Mouse (Mus musculus): ENCODE measurements around the gene Wipf1. TPM values are rescaled to one million over a fixed set of nuclear protein-coding genes. Genes with fewer than 3 reads are reported as not detected.

Gene Wipf1
- polyA plus RNA-seq, 1 experiment from 2014 or later = 10.1 TPM

DNA sequence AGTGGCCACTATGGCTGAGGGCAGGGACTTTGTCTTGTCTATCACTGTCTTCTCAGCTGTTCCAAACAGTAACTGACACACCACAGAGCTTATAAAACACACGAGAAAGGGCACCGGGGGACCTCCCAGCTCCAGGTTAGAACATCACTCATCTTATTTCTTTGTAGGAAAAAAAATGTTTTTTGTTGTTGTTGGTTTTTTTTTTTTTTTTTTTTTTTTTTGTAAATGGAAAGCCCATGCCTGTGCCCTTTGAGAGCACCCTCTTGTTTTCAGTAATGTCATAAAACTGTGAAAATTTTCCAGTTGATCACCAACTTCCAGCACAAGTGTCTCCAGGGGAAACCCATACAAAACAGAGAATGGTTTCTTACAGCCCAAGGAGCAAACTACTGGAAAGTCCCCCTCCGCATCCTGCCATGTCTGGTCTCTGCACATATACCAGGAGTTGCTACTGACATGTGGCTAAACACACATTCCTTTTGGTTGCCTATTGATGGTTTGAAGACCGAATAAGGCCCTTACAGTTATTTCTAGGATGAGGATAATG, 69.9 kb downstream of the Wipf1 start:
- Histone ChIP-seq H3K4me2 (replicated peaks) (no peak overlapping the region), H3K4me1 (replicated peaks) (0 out of 2 replicates have a peak, but pooled peaks cover 2% of the 10 kb centered on the region), H3K9ac (no peak overlapping the region), H3K36me3 (no peaks in the 10 kb centered on the region), H3K9me3 (no peaks in the 10 kb centered on the region), H3K27ac (no peak overlapping the region), H3K4me3 (replicated peaks) (no peak overlapping the region), H3K27me3 (replicated peaks) (no peaks in the 10 kb centered on the region)
- 77% methylated on average over 4 of the region's 4 CpGs for WGBS
- no peak for ATAC-seq

DNA sequence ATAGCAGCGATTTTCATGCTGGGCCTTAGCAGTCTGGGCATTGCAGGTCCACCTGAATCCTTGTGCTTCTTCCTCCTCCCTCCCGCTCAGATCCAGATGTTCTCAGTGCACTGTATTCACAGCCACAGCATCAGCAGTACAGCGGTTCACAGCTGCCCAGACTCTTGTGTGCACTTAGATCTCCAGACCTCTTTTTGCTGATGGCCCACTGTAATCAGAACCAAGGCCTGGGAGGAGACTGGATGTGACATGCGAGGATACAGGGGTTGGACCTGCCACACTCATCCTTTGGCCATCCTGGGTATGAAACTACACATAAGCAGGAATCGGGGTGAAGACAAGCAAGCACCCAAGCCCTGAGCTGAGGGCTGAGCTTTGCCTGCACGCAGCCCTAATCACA, 72.6 kb downstream of the Wipf1 start:
- H3K4me1 ChIP-seq (replicated peaks) = no peaks in the 10 kb centered on the region
- H3K9ac ChIP-seq = no peak overlapping the region
- H3K36me3 ChIP-seq = no peaks in the 10 kb centered on the region
- 92% methylated on average over 6 of the region's 6 CpGs for WGBS
- no peak overlapping the region for H3K27ac ChIP-seq
- H3K4me3 ChIP-seq (replicated peaks) = no peak overlapping the region
- no peak for ATAC-seq
- no peaks in the 10 kb centered on the region for H3K9me3 ChIP-seq
- no peak overlapping the region for H3K4me2 ChIP-seq (replicated peaks)
- H3K27me3 ChIP-seq (replicated peaks) = no peaks in the 10 kb centered on the region

DNA sequence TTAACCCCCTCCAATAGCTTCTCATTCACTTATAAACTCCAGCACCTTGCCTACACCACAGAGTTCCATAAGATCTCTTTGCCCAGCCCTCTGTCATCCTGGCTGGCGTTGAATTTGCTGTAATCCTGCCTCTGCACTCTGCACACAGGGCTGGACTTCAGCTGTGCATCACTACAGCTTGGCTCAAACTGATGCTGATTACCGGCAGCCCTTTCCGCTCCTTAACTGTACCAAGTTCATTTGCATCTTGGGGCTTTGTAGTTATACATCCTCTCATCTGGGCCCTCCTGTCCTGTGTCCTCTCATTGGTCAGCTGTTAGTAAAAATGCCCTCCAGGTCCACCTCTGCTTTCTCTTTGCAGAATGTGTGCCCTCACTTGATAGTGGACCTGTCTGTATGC, 73.4 kb downstream of the Wipf1 start:
- no peaks in the 10 kb centered on the region for H3K27me3 ChIP-seq (replicated peaks)
- H3K9me3 ChIP-seq = no peaks in the 10 kb centered on the region
- no peak overlapping the region for H3K4me2 ChIP-seq (replicated peaks)
- ATAC-seq = no peak
- H3K4me3 ChIP-seq (replicated peaks) = no peak overlapping the region
- H3K36me3 ChIP-seq = no peaks in the 10 kb centered on the region
- H3K27ac ChIP-seq = no peak overlapping the region
- H3K4me1 ChIP-seq (replicated peaks) = no peaks in the 10 kb centered on the region
- H3K9ac ChIP-seq = no peak overlapping the region
- 90% methylated on average over 3 of the region's 3 CpGs for WGBS

DNA sequence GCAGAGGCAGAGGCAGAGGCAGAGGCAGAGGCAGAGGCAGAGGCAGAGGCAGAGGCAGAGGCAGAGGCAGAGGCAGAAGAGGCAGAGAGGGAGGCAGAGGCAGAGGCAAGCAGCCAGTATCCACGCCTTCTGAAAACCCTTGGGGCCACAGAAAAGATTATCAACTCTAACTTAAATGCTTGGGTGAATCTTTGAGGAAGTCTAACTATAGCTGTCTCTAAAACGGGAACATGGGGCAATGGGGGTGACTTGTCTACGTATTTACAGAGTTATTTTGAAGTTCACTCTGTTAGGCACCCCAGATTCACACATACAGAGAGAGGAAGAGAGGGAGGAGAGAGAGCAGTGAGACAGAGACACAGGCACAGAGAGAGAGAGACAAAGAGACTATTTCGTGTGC, 74.0 kb downstream of the Wipf1 start:
- WGBS = 83% methylated on average over 4 of the region's 4 CpGs
- Histone ChIP-seq H3K9ac (no peak overlapping the region), H3K27ac (no peak overlapping the region), H3K4me2 (replicated peaks) (no peak overlapping the region), H3K4me1 (replicated peaks) (peaks cover under 1% of the 10 kb centered on the region; the same call in 1 of the 2 replicates), H3K4me3 (replicated peaks) (no peak overlapping the region), H3K36me3 (no peaks in the 10 kb centered on the region), H3K27me3 (replicated peaks) (no peaks in the 10 kb centered on the region), H3K9me3 (no peaks in the 10 kb centered on the region)
- no peak for ATAC-seq

DNA sequence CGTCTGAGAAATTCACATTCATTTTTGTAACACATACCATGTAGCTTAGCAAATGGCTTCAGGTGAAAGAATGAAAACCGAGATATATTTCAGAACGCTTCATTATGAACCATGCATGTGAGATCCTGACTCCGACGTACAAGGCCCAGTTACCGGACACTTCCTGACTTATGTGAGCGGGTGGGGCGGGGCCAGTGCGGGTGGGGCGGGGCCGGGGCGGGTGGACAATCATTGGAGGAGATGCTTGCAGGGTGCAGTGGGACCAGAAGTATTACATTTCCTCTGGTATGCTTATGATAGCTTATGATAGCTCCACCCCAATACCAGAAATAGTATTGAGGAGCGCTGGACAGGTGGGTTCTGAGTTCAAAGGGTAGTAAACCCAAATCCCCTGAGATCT, 74.9 kb downstream of the Wipf1 start:
- H3K9ac ChIP-seq = no peak overlapping the region
- no peak overlapping the region for H3K4me3 ChIP-seq (replicated peaks)
- H3K4me2 ChIP-seq (replicated peaks) = no peak overlapping the region
- no peak for ATAC-seq
- no peaks in the 10 kb centered on the region for H3K36me3 ChIP-seq
- no peaks in the 10 kb centered on the region for H3K9me3 ChIP-seq
- peaks cover 4% of the 10 kb centered on the region; the same call in 1 of the 2 replicates for H3K4me1 ChIP-seq (replicated peaks)
- no peaks in the 10 kb centered on the region for H3K27me3 ChIP-seq (replicated peaks)
- WGBS = 85% methylated on average over 13 of the region's 13 CpGs
- no peak overlapping the region for H3K27ac ChIP-seq

DNA sequence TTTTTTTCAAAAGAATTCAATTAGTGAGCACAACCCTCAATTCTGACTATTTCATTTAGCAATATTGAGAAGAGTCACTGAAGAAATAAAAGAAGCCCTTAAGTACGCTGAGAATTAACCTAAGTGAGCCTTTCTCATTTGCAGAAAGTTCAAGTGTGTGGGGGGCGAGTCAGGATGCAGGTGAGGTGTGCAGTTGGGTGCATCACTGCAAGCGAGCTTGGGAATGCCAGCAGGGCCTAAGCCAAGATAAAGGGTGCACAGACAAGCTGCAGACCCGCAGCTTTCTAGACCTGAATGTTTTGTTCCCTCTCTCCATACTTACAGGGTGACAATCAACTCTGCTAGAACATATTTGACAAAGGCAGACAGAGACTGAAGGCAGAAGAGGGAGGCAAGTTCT, 75.3 kb downstream of the Wipf1 start:
- Histone ChIP-seq H3K9me3 (no peaks in the 10 kb centered on the region), H3K4me1 (replicated peaks) (peaks cover 4% of the 10 kb centered on the region), H3K4me2 (replicated peaks) (no peak overlapping the region), H3K4me3 (replicated peaks) (no peak overlapping the region), H3K9ac (no peak overlapping the region), H3K36me3 (no peaks in the 10 kb centered on the region), H3K27me3 (replicated peaks) (no peaks in the 10 kb centered on the region), H3K27ac (no peak overlapping the region)
- no peak for ATAC-seq
- 90% methylated on average over 4 of the region's 4 CpGs for WGBS

DNA sequence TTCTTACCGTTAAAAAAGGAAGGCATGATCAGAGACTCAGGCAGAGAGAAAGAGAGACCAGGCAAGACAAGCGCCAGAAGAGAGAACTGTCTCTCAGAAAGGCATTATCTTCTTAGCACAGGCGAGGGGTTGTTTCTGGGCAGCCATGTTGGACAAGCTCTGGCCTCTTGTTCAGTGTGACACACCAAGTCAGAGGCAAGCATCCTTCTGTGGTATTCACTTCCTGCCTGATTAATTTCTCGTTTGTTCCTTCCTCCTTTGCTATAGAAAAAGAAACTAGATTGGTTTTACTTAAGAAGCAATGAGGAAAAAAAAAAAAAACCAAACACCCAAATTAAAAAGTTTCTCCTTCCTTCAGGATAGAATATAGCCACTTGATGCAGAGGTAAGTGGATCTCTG, 75.8 kb downstream of the Wipf1 start:
- H3K27ac ChIP-seq = no peak overlapping the region
- no peaks in the 10 kb centered on the region for H3K36me3 ChIP-seq
- H3K4me2 ChIP-seq (replicated peaks) = no peak overlapping the region
- H3K9me3 ChIP-seq = no peaks in the 10 kb centered on the region
- H3K27me3 ChIP-seq (replicated peaks) = no peaks in the 10 kb centered on the region
- WGBS = 61% methylated on average over 4 of the region's 4 CpGs
- peaks cover 4% of the 10 kb centered on the region for H3K4me1 ChIP-seq (replicated peaks)
- no peak overlapping the region for H3K9ac ChIP-seq
- no peak for ATAC-seq
- no peak overlapping the region for H3K4me3 ChIP-seq (replicated peaks)

DNA sequence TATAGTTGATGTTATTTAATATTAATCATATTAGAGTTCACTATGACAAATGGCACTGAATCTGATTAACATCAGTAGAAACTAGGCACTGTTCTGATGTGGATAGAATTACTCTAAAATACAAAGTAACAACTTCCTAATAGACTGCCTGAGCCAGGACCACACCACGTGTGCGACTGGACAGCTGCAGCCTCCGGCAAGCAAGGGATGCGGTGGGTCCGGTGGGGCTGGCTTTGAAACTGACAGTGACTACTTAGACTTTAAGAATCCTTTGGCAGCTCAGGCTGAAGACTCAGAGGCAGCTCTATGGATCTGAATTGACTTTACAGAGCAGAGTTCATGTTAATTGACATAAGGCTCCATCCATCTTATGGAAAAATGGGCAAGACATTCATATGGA, 76.4 kb downstream of the Wipf1 start:
- Histone ChIP-seq H3K27ac (no peak overlapping the region), H3K27me3 (replicated peaks) (no peaks in the 10 kb centered on the region), H3K4me1 (replicated peaks) (peaks cover 4% of the 10 kb centered on the region), H3K36me3 (no peaks in the 10 kb centered on the region), H3K9me3 (no peaks in the 10 kb centered on the region), H3K9ac (no peak overlapping the region), H3K4me3 (replicated peaks) (no peak overlapping the region), H3K4me2 (replicated peaks) (no peak overlapping the region)
- ATAC-seq = no peak
- whole genome bisulfite sequencing = 57% methylated on average over 5 of the region's 5 CpGs

DNA sequence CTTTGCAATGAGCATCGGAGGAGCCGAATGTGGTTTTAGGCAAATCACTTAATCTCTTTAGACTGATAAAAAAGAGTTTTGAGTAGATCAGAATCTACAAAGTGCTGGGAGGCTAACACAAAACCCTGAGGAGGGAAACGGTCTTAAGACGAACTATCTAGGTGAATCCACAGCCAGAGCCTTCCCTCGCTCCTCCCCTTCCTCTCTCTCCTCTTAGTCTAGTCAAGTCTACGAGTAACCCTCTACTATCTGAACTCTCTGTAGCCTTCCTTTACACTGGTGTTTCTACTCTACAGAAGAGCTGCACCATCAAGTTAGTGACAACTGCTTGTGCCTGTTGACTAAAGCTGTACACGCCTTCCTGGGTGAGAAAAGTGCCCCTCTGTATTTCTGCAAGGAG, 77.0 kb downstream of the Wipf1 start:
- H3K9ac ChIP-seq = no peak overlapping the region
- H3K4me3 ChIP-seq (replicated peaks) = no peak overlapping the region
- WGBS = 75% methylated on average over 7 of the region's 7 CpGs
- peaks cover 4% of the 10 kb centered on the region for H3K4me1 ChIP-seq (replicated peaks)
- no peak overlapping the region for H3K4me2 ChIP-seq (replicated peaks)
- no peak overlapping the region for H3K27ac ChIP-seq
- no peak for ATAC-seq
- H3K9me3 ChIP-seq = no peaks in the 10 kb centered on the region
- no peaks in the 10 kb centered on the region for H3K36me3 ChIP-seq
- no peaks in the 10 kb centered on the region for H3K27me3 ChIP-seq (replicated peaks)

DNA sequence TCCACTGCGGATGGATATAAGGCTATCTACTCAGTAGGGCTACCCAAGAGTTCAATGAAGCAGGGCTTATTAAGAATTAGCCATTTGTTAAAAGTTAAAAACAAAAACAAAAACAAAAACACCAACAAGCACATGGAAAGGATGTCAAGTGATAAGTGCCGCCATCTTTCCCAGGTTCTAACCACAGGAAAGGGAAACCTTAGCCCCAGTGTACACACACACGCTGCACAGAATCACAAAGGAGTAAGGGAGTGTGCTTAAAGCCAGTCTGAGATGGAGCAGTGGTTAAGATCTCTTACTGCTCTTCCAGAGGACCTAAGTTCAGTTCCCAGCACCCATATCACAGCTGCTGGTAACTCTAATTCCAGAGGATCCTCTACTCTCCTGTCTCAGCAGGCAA, 78.0 kb downstream of the Wipf1 start:
- Histone ChIP-seq H3K4me3 (replicated peaks) (no peak overlapping the region), H3K4me1 (replicated peaks) (peaks cover 4% of the 10 kb centered on the region), H3K9ac (no peak overlapping the region), H3K27ac (no peak overlapping the region), H3K9me3 (no peaks in the 10 kb centered on the region), H3K27me3 (replicated peaks) (no peaks in the 10 kb centered on the region), H3K4me2 (replicated peaks) (no peak overlapping the region), H3K36me3 (no peaks in the 10 kb centered on the region)
- ATAC-seq = no peak
- 91% methylated on average over 3 of the region's 3 CpGs for WGBS

DNA sequence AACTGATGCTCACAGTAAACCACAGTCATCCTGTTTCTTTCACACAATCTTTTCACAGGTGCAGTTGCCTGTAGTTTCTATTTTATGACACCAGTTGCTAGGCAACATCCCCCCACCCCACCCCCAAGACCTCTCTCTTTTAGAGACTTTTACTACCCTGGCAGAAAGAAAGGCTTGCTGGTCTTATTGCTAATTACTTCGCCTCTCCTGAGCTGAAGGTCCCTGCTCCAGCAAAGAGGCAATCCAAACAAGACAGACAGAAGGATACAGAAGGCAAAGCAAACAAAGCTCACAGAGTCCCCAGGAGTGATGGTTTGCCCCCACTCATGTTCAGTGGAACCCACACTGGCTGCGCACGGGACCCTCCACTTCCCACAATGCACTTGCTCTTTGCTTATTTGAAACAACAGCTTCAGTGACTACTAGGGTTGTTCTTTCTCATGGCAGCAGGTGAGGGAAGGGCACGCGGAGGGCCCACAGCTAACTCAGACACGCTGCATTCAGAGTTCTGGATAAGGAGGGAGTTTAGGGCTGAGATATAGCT, 79.3 kb downstream of the Wipf1 start:
- Histone ChIP-seq H3K4me1 (replicated peaks) (peaks cover 4% of the 10 kb centered on the region), H3K9ac (no peak overlapping the region), H3K36me3 (no peaks in the 10 kb centered on the region), H3K27me3 (replicated peaks) (no peaks in the 10 kb centered on the region), H3K4me3 (replicated peaks) (no peak overlapping the region), H3K4me2 (replicated peaks) (peak overlapping the region; percentile 32; the same call in 1 of the 2 replicates), H3K27ac (no peak overlapping the region), H3K9me3 (no peaks in the 10 kb centered on the region)
- peak; percentile 50; the same call in 1 of the 2 replicates for ATAC-seq
- 36% methylated on average over 6 of the region's 6 CpGs for WGBS

DNA sequence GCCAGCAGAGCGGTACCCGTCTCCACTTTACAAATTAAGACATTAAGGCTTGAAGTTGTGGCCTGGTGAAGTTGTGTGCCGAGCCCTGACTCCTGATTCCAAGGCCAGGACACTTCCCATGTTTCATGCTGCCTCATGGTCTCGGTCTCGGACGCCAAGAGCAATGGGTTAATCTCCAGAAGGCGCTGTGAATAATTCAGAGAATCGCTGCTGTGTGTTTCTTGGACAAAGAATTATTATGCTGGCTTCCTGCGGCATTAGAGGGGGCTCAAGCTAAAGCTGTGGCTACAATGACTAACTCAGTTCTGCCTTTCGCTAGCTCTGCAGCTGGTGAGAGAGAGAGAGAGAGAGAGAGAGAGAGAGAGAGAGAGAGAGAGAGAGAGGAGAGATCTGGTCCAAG, 85.5 kb downstream of the Wipf1 start:
- Histone ChIP-seq H3K27me3 (replicated peaks) (no peaks in the 10 kb centered on the region), H3K4me2 (replicated peaks) (no peak overlapping the region), H3K4me1 (replicated peaks) (no peaks in the 10 kb centered on the region; the same call in 1 of the 2 replicates), H3K9me3 (no peaks in the 10 kb centered on the region), H3K9ac (no peak overlapping the region), H3K27ac (no peak overlapping the region), H3K36me3 (0 out of 2 replicates have a peak, but pooled peaks cover 9% of the 10 kb centered on the region), H3K4me3 (replicated peaks) (no peak overlapping the region)
- 60% methylated on average over 10 of the region's 10 CpGs for WGBS
- no peak for ATAC-seq

DNA sequence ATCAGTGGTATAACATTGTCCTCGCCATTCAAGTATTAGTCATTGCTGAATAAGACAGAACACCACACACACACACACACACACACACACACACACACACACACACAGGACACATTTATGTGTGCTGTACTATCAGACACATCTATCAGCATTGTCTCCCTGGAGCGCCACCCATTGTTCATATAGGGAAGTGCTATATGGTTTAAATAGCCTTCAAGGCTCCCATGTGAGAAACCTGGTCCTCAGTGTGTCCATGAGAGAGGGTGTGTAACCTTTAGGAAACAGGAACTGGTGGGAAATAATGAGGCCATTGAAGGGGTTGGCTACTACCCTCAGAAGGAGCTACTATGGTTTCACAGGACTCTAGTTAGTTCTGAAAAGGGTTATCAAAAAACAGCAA, 87.5 kb downstream of the Wipf1 start:
- Histone ChIP-seq H3K4me1 (replicated peaks) (no peaks in the 10 kb centered on the region), H3K9me3 (no peaks in the 10 kb centered on the region), H3K4me3 (replicated peaks) (no peak overlapping the region), H3K27me3 (replicated peaks) (no peaks in the 10 kb centered on the region), H3K9ac (no peak overlapping the region), H3K36me3 (0 out of 2 replicates have a peak, but pooled peaks cover 12% of the 10 kb centered on the region), H3K27ac (no peak overlapping the region), H3K4me2 (replicated peaks) (no peak overlapping the region)
- WGBS = 74% methylated on average over 2 of the region's 2 CpGs
- ATAC-seq = no peak

Data from intestine, embryonic 15.5 days (tissue).